Mouse (Mus musculus) myocyte (in vitro differentiated cells): ENCODE measurements at regions not wholly inside any gene's neighbourhood (a gene's known extent, or its start where the extent isn't known, plus 50 kb on each side); places are given as distances from the start of the nearest gene placed in this dataset.

Source experiments
- H3K27me3 ChIP-seq: one replicate; pipeline ENCODE4 v1.6.1; 2011; ENCODE audit not compliant: control insufficient read depth, insufficient read depth, insufficient read length
- H3K36me3 ChIP-seq: one replicate; pipeline ENCODE4 v1.6.1; 2011; ENCODE audit not compliant: control insufficient read depth, insufficient read depth
- H3K4me2 ChIP-seq: one replicate; pipeline ENCODE4 v1.6.1; 2011; ENCODE audit warnings: low read depth, control low read depth
- H3K4me3 ChIP-seq: one replicate; pipeline ENCODE4 v1.5.1; 2011; ENCODE audit warnings: mild to moderate bottlenecking, control low read depth, moderate library complexity
- H3K79me2 ChIP-seq: one replicate; pipeline ENCODE4 v1.6.1; 2011; ENCODE audit not compliant: control insufficient read depth, insufficient read depth
- H3ac ChIP-seq: one replicate; pipeline ENCODE4 v1.6.1; 2011; ENCODE audit not compliant: control insufficient read depth, insufficient read length
- CEBPB ChIP-seq: IDR thresholded peaks from 2 replicates; pipeline ENCODE4 v1.6.1; 2011; ENCODE audit warnings: mild to moderate bottlenecking, moderate library complexity; ENCODE audit not compliant: poor library complexity, insufficient read depth, severe bottlenecking
- E2F4 ChIP-seq: IDR thresholded peaks from one replicate; pipeline ENCODE4 v1.6.1; 2011; ENCODE audit warnings: mild to moderate bottlenecking, control low read depth, moderate library complexity; ENCODE audit not compliant: insufficient read depth
- MAX ChIP-seq: IDR thresholded peaks from one replicate; pipeline ENCODE4 v1.6.1; 2011; ENCODE audit warnings: low read depth, mild to moderate bottlenecking, control low read depth
- MYOD1 ChIP-seq, 3 experiments: IDR thresholded peaks; one replicate each; pipeline ENCODE4 v1.6.1; 2011; ENCODE audit warnings: control low read depth in 2 of 3, low read depth in 2 of 3, mild to moderate bottlenecking in 2 of 3, moderate library complexity in 1 of 3; ENCODE audit not compliant: insufficient read length in 2 of 3, control insufficient read depth in 1 of 3
- MYOG ChIP-seq, 3 experiments: IDR thresholded peaks; one replicate each; pipeline ENCODE4 v1.6.1; 2011; ENCODE audit warnings: control low read depth in 2 of 3, low read depth in 2 of 3, mild to moderate bottlenecking in 2 of 3; ENCODE audit not compliant: insufficient read length in 2 of 3, control insufficient read depth in 1 of 3, insufficient read depth in 1 of 3
- POLR2A ChIP-seq: IDR thresholded peaks from one replicate; pipeline ENCODE4 v1.6.1; 2011; ENCODE audit warnings: low read depth, mild to moderate bottlenecking, control low read depth, moderate library complexity; ENCODE audit not compliant: insufficient read length
- POLR2AphosphoS2 ChIP-seq: IDR thresholded peaks from one replicate; pipeline ENCODE4 v1.6.1; 2011; ENCODE audit warnings: low read depth, control low read depth; ENCODE audit not compliant: insufficient read length
- REST ChIP-seq: IDR thresholded peaks from one replicate; pipeline ENCODE4 v1.6.1; 2011; ENCODE audit warnings: mild to moderate bottlenecking, control low read depth, moderate library complexity; ENCODE audit not compliant: insufficient read depth, insufficient read length
- SRF ChIP-seq: IDR thresholded peaks from one replicate; pipeline ENCODE4 v1.6.1; 2011; ENCODE audit warnings: low read depth; ENCODE audit not compliant: control insufficient read depth, insufficient read length
- TCF12 ChIP-seq: IDR thresholded peaks from one replicate; pipeline ENCODE4 v1.6.1; 2011; ENCODE audit warnings: mild to moderate bottlenecking, control low read depth; ENCODE audit not compliant: poor library complexity, insufficient read depth, severe bottlenecking
- TCF3 ChIP-seq: IDR thresholded peaks from one replicate; pipeline ENCODE4 v1.6.1; 2011; ENCODE audit warnings: low read depth, control low read depth; ENCODE audit not compliant: insufficient read length
- USF1 ChIP-seq: IDR thresholded peaks from one replicate; pipeline ENCODE4 v1.6.1; 2011; ENCODE audit warnings: low read depth, mild to moderate bottlenecking, control low read depth, moderate library complexity

GRCm38 (mm10) chr10:122386748-122387147 is 61.6 kb upstream of the Avpr1a start:
- no peak overlapping the region for H3ac ChIP-seq

GRCm38 (mm10) chr10:122379661-122380344 is 68.5 kb upstream of the Avpr1a start:
- H3K79me2 ChIP-seq, result no peaks in the 10 kb centered on the region
- TF ChIP-seq USF1, result no peak
- TF ChIP-seq POLR2A, result no peak
- TF ChIP-seq MYOD1 (IDR thresholded peaks at IDR 0.05; ENCODE audit: control insufficient read depth in 1 of 3, insufficient read length in 2 of 3, low read depth in 2 of 3), result no peak
- no peak for TF ChIP-seq E2F4
- no peak for TF ChIP-seq CEBPB
- no peak for TF ChIP-seq SRF
- TF ChIP-seq TCF3, result no peak
- TF ChIP-seq MAX, result no peak
- no peak for TF ChIP-seq TCF12
- no peak for TF ChIP-seq MYOG (IDR thresholded peaks at IDR 0.05; ENCODE audit: control insufficient read depth in 1 of 3, insufficient read depth in 1 of 3, insufficient read length in 2 of 3, low read depth in 2 of 3)
- no peak for TF ChIP-seq POLR2AphosphoS2
- TF ChIP-seq REST, result no peak
- H3K4me3 ChIP-seq, result no peak overlapping the region
- no peaks in the 10 kb centered on the region for H3K36me3 ChIP-seq
- H3K27me3 ChIP-seq, result no peaks in the 10 kb centered on the region
- H3ac ChIP-seq, result no peak overlapping the region
- no peak overlapping the region for H3K4me2 ChIP-seq

More at GRCm38 (mm10) chr10:122386748-122387147, 61.6 kb upstream of the Avpr1a start:
- no peak overlapping the region for H3K4me2 ChIP-seq
- TF ChIP-seq POLR2AphosphoS2 (no peak), POLR2A (no peak)
- H3K36me3 ChIP-seq, result no peaks in the 10 kb centered on the region
- H3K79me2 ChIP-seq, result no peaks in the 10 kb centered on the region
- H3K27me3 ChIP-seq, result no peaks in the 10 kb centered on the region
- no peak overlapping the region for H3K4me3 ChIP-seq

DNA sequence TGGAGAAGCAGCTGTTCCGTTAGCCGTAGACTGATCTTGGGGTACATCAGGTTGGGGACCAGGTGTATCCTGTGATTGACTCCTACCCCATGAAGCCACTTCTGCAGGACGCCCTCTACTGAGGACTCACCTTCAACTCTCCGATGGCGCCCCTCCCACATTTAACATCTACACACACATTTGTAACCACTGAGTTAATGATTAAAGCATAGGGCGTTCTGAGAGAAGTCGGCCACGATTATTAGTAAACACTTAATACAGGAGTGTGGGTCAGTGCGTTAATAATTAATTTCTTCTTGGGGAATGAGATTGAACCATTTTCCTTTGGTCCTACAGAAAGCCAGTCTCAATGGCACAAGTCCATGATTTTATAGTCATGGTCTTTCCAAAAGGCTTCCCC is 105.0 kb upstream of the Avpr1a start:
- Histone ChIP-seq H3K36me3 (no peaks in the 10 kb centered on the region), H3K27me3 (no peaks in the 10 kb centered on the region), H3K4me3 (no peak overlapping the region), H3K79me2 (no peaks in the 10 kb centered on the region), H3ac (no peak overlapping the region), H3K4me2 (no peak overlapping the region)
- TF ChIP-seq TCF12 (no peak), E2F4 (no peak), MAX (no peak), USF1 (no peak), REST (no peak), MYOG (IDR thresholded peaks at IDR 0.05; ENCODE audit: control insufficient read depth in 1 of 3, insufficient read depth in 1 of 3, insufficient read length in 2 of 3, low read depth in 2 of 3) (no peak), TCF3 (no peak), MYOD1 (IDR thresholded peaks at IDR 0.05; ENCODE audit: control insufficient read depth in 1 of 3, insufficient read length in 2 of 3, low read depth in 2 of 3) (no peak), POLR2AphosphoS2 (no peak), POLR2A (no peak), SRF (no peak), CEBPB (no peak)

DNA sequence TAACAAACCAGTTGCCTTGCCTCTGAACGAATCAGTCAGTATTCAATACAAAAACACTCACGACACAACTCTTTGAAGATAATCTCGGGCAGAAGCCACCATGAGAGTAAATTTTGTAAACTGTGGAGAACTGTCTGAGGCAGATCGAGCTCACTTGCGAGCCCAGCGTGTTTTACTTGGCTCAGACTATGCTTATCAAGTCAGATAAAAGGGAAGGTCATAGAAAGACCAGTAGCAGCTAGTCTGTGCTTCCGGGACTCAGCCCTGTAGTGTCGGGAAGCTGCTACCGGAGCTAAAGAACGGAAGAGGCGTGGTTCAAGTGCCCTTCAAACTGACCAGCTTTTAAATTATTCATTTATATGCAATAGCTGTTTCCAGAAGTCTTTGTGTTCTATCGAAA is 105.9 kb upstream of the Avpr1a start:
- H3K79me2 ChIP-seq, result no peaks in the 10 kb centered on the region
- no peak overlapping the region for H3K4me2 ChIP-seq
- H3K36me3 ChIP-seq, result no peaks in the 10 kb centered on the region
- H3K4me3 ChIP-seq, result no peak overlapping the region
- no peaks in the 10 kb centered on the region for H3K27me3 ChIP-seq
- H3ac ChIP-seq, result no peak overlapping the region
- TF ChIP-seq E2F4 (no peak), CEBPB (no peak), TCF12 (no peak), POLR2A (no peak), MAX (no peak), MYOD1 (IDR thresholded peaks at IDR 0.05; ENCODE audit: control insufficient read depth in 1 of 3, insufficient read length in 2 of 3, low read depth in 2 of 3) (no peak), MYOG (IDR thresholded peaks at IDR 0.05; ENCODE audit: control insufficient read depth in 1 of 3, insufficient read depth in 1 of 3, insufficient read length in 2 of 3, low read depth in 2 of 3) (no peak), REST (no peak), TCF3 (no peak), USF1 (no peak), SRF (no peak), POLR2AphosphoS2 (no peak)

- Histone ChIP-seq H3K27me3 (no peaks in the 10 kb centered on the region), H3K36me3 (no peaks in the 10 kb centered on the region), H3K4me2 (no peak overlapping the region), H3ac (no peak overlapping the region), H3K4me3 (no peak overlapping the region), H3K79me2 (no peaks in the 10 kb centered on the region)
- TF ChIP-seq TCF12 (no peak), CEBPB (peak; percentile 60; the same call in 1 of the 2 replicates), USF1 (no peak), POLR2AphosphoS2 (no peak), SRF (no peak)
These were observed 121.4 kb upstream of the Avpr1a start for GRCm38 (mm10) chr10:122326851-122327250.
